ENCODE assay signal across 13 mouse cellular contexts in genomic region chr12:111535762-111536161, GRCm38 (mm10). TPM values are rescaled to one million over a fixed set of nuclear protein-coding genes. Genes with fewer than 3 reads are reported as not detected.
DNase-seq lines count a peak whose midpoint lies in the region; ATAC-seq and TF ChIP-seq lines count a peak whose summit lies in the region.
"Had no signal": no experiment of that assay in that cellular context is flagged by ENCODE, and none has a peak within 500 bp of the region (broad histone marks: within the 10 kb centered on the region; RNA-seq: fewer than 3 reads in every experiment).

No protein-coding gene starts in this region.

- H3K4me3 ChIP-seq in heart, embryonic 14.5 days (ENCODE audit: control insufficient read depth in 1 of 2, insufficient read depth in 1 of 2, low read depth in 1 of 2, low read length in 2 of 2), result no peak overlapping the region
- H3K4me3 ChIP-seq in heart, embryonic 10.5 days, result no peak overlapping the region
- H3K4me3 ChIP-seq in liver, postnatal 0 days (ENCODE audit: low read depth, low read length), result no peak overlapping the region
- H3K4me3 ChIP-seq: gastrocnemius, adult 2 months; hindbrain, embryonic 15.5 days had no signal

- H3K27me3 ChIP-seq in heart, embryonic 14.5 days (ENCODE audit: control insufficient read depth, insufficient read depth, low read length), result no peaks in the 10 kb centered on the region
- H3K27me3 ChIP-seq in heart, embryonic 10.5 days (ENCODE audit: insufficient read depth, poor library complexity, severe bottlenecking), result no peaks in the 10 kb centered on the region
- H3K27me3 ChIP-seq in liver, postnatal 0 days (ENCODE audit: insufficient read depth, low read length), result no peaks in the 10 kb centered on the region
- H3K27me3 ChIP-seq: hindbrain, embryonic 15.5 days had no signal

- 54% methylated on average over 5 of the region's 5 CpGs for WGBS in heart, embryonic 14.5 days
- WGBS in heart, embryonic 10.5 days, result 70% methylated on average over 5 of the region's 5 CpGs
- WGBS in liver, postnatal 0 days (ENCODE audit: insufficient replicate concordance), result 32% methylated on average over 5 of the region's 5 CpGs

- TF ChIP-seq EP300 in liver, postnatal 0 days (IDR thresholded peaks at IDR 0.05; ENCODE audit: low read depth), result no peak

- H3K36me3 ChIP-seq in heart, embryonic 14.5 days (ENCODE audit: control insufficient read depth, insufficient read depth, low read length), result peaks cover 18% of the 10 kb centered on the region
- peaks cover 24% of the 10 kb centered on the region for H3K36me3 ChIP-seq in heart, embryonic 10.5 days
- H3K36me3 ChIP-seq in liver, postnatal 0 days (replicated peaks; ENCODE audit: insufficient read depth, low read length), result peaks cover 19% of the 10 kb centered on the region

- no peak for DNase-seq in heart, embryonic 10.5 days (ENCODE audit: low spot score)
- DNase-seq in 416B (ENCODE audit: low read depth), result peak; percentile 66
- peak; percentile 95 for DNase-seq in gonadal fat pad, adult 2 months (ENCODE audit: low read depth)
- no peak for DNase-seq in liver, postnatal 0 days
- no peak for DNase-seq in adrenal gland, postnatal 14 days
- no peak for DNase-seq in T-cell, adult 2 months (ENCODE audit: low spot score)
- DNase-seq in embryo, embryonic 11 days, result no peak
- DNase-seq: cerebellum, postnatal 25 days; gastrocnemius, adult 2 months had no signal

- H3K9ac ChIP-seq in heart, embryonic 14.5 days (ENCODE audit: low read length), result no peak overlapping the region
- H3K9ac ChIP-seq in liver, postnatal 0 days (replicated peaks), result peak overlapping the region; percentile 99; the same call in 1 of the 2 replicates
- H3K9ac ChIP-seq: hindbrain, embryonic 15.5 days had no signal

- peak overlapping the region in 1 of 2 experiments; percentile 51; a peak in 1 of 4 replicates for H3K27ac ChIP-seq in heart, embryonic 14.5 days (replicated peaks in 1 of 2; ENCODE audit: control insufficient read depth in 1 of 2, insufficient read depth in 1 of 2, low read depth in 2 of 2, low read length in 2 of 2)
- no peak overlapping the region for H3K27ac ChIP-seq in heart, embryonic 10.5 days
- peak overlapping the region; percentile 100 for H3K27ac ChIP-seq in liver, postnatal 0 days (ENCODE audit: low read depth)
- H3K27ac ChIP-seq: gastrocnemius, adult 2 months had no signal

- no peaks in the 10 kb centered on the region for H3K9me3 ChIP-seq in heart, embryonic 14.5 days (ENCODE audit: control insufficient read depth, low read length)
- H3K9me3 ChIP-seq in heart, embryonic 10.5 days, result no peaks in the 10 kb centered on the region
- no peaks in the 10 kb centered on the region for H3K9me3 ChIP-seq in liver, postnatal 0 days (ENCODE audit: low read length)
- H3K9me3 ChIP-seq: hindbrain, embryonic 15.5 days had no signal

- peaks cover 5 to 37% of the 10 kb centered on the region in 2 experiments; a peak in 3 of 4 replicates for H3K4me1 ChIP-seq in heart, embryonic 14.5 days (ENCODE audit: control insufficient read depth in 2 of 2, insufficient read depth in 2 of 2, low read length in 2 of 2)
- H3K4me1 ChIP-seq in heart, embryonic 10.5 days, result peaks cover 40% of the 10 kb centered on the region
- H3K4me1 ChIP-seq in liver, postnatal 0 days (ENCODE audit: insufficient read depth), result peaks cover 38% of the 10 kb centered on the region

- H3K4me2 ChIP-seq in heart, embryonic 14.5 days (ENCODE audit: low read length), result peak overlapping the region; percentile 23; the same call in 1 of the 2 replicates
- peak overlapping the region; percentile 49 for H3K4me2 ChIP-seq in liver, postnatal 0 days (ENCODE audit: low read depth, low read length)

- no peak for ATAC-seq in heart, embryonic 14.5 days (ENCODE audit: insufficient number of reproducible peaks, insufficient read depth, low FRiP score, low read depth)
- no peak for ATAC-seq in liver, postnatal 0 days
- ATAC-seq: CD4-positive, CD25-positive, alpha-beta regulatory T cell, adult 4 months; midbrain, embryonic 16.5 days had no signal

- TF ChIP-seq CTCF in liver, postnatal 0 days (IDR thresholded peaks at IDR 0.05; ENCODE audit: low read depth), result no peak

RNA-seq across cellular contexts. Expression of gene Eif5, which starts 2.1 kb away (rescaled TPM):
- 364 and 377 TPM in 2 replicates for polyA plus RNA-seq in heart, embryonic 14.5 days (2014; fragmentation: Nextera tagmentation; extraction: Ambion mirVana)
- 506 and 616 TPM in 2 replicates for polyA plus RNA-seq in heart, embryonic 10.5 days (2016; fragmentation: Nextera tagmentation; extraction: Ambion mirVana)
- polyA plus RNA-seq in gonadal fat pad, adult 2 months (2012; rRNA removed), result 83.7 and 112 TPM in 2 replicates
- polyA plus RNA-seq in liver, postnatal 0 days (2015; fragmentation: Nextera tagmentation; extraction: Ambion mirVana), result 520 and 559 TPM in 2 replicates
- 334 and 370 TPM in 2 replicates for total RNA-seq in adrenal gland, postnatal 14 days (2021)

RNA-seq across cellular contexts. Expression of gene Mark3, which starts 38.6 kb away (rescaled TPM):
- 50.6 and 50.8 TPM in 2 replicates for polyA plus RNA-seq in heart, embryonic 14.5 days (2014; fragmentation: Nextera tagmentation; extraction: Ambion mirVana)
- polyA plus RNA-seq in heart, embryonic 10.5 days (2016; fragmentation: Nextera tagmentation; extraction: Ambion mirVana), result 38.1 and 47.9 TPM in 2 replicates
- 27.8 and 30.3 TPM in 2 replicates for polyA plus RNA-seq in gonadal fat pad, adult 2 months (2012; rRNA removed)
- 9.5 and 11.0 TPM in 2 replicates for polyA plus RNA-seq in liver, postnatal 0 days (2015; fragmentation: Nextera tagmentation; extraction: Ambion mirVana)
- 98.3 and 98.5 TPM in 2 replicates for total RNA-seq in adrenal gland, postnatal 14 days (2021)

RNA-seq across cellular contexts. Expression of gene Gm266, which starts 50.1 kb away (rescaled TPM):
- 1.1 and 1.4 TPM in 2 replicates for polyA plus RNA-seq in heart, embryonic 14.5 days (2014; fragmentation: Nextera tagmentation; extraction: Ambion mirVana)
- polyA plus RNA-seq in heart, embryonic 10.5 days (2016; fragmentation: Nextera tagmentation; extraction: Ambion mirVana), result 4.6 and 15.2 TPM in 2 replicates
- polyA plus RNA-seq in gonadal fat pad, adult 2 months (2012; rRNA removed), result 37.6 and 60.4 TPM in 2 replicates
- 0.49 and 0.54 TPM in 2 replicates for polyA plus RNA-seq in liver, postnatal 0 days (2015; fragmentation: Nextera tagmentation; extraction: Ambion mirVana)
- total RNA-seq in adrenal gland, postnatal 14 days (2021), result 0.60 TPM in 1 of 2 replicates, not detected in the other
- polyA plus RNA-seq: CD4-positive, CD25-positive, alpha-beta regulatory T cell, adult 4 months had no signal

Comparison
In these comparisons a context has a peak if more than half of its experiments do, and no peak if none do; other contexts are left out.
1. DNase-seq: peak in 416B (single experiment) and gonadal fat pad, adult 2 months (single experiment); none in heart, embryonic 10.5 days (single experiment), liver, postnatal 0 days (single experiment), adrenal gland, postnatal 14 days (single experiment), T-cell, adult 2 months (single experiment) and embryo, embryonic 11 days (single experiment).